Mouse (Mus musculus) c-Kit-negative CD71-positive TER-119-positive erythroid progenitor cells, embryonic 14.5 days (primary cell): ENCODE data around the gene Vmn2r53.
"Not testable (repeated sequence)": the region's sequence is repeated elsewhere in the genome, so short reads cannot be mapped to it uniquely, and the experiment has no call there.

Source experiments
- DNase-seq: peaks from one replicate; pipeline ENCODE4 v3.0.0-alpha.2; 2013; ENCODE audit warnings: low read depth, low spot score

Gene Vmn2r53

DNA sequence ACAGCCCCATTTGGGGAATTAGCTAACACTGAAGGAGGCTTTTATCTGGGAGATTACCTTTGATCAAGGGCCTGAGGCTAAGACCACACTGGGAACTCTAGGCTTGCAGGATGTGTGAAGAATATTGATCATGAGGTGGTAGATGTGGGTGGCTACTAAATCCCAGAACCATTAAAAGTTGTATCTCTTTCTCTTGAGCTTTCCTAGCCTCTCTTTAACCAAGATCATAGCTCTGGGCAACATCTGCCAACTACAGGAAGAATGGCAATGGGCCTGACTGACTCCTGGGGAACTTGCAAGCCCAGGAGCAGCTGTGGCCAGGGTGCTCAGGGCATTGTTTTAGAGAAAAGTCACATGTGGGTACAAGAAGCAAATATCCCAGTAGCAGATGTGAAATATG is at the start of gene Vmn2r53:
TSS of gene Vmn2r53 (minus strand) at position 101 of the 400 bp plus-strand sequence.
- no peak for DNase-seq

DNA sequence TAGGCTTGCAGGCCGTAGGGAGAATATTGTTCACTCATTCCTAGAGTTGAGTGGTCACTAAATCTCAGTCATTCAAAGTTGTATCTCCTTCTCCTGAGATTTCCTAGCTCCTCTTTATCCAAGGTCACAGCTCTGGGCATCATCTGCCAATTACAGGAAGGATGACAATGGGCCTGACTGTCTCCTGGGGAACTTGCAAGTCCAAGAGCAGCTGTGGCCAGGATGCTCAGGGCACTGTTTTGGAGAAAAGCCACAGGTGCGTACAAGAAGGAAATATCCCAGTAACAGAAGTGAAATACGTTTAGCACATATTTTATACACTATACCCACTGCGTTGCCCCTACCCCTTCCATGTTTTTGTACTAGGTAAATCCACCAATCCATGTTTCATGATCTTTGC is 31.6 kb upstream of the Vmn2r53 start, which contains the start of gene Vmn2r54:
TSS of gene Vmn2r54 (minus strand) at position 101 of the 400 bp plus-strand sequence.
- DNase-seq, result not testable (repeated sequence)
